Mouse (Mus musculus) B cell, adult 67 days (primary cell): ENCODE measurements around the gene Il3. TPM values are rescaled to one million over a fixed set of nuclear protein-coding genes. Genes with fewer than 3 reads are reported as not detected.

ENCODE experiments used
- total RNA-seq, 2 experiments: library from RNA; stranded (reverse); gene quantifications; 4 replicates each; pipeline ENCODE4 v1.2.4; 2023

Il3 gene
- not detected for total RNA-seq

GRCm38 (mm10) chr11:54267177-54267576 is at the start of gene Il3:
Il3 (minus strand) TSS chr11:54267277.

GRCm38 (mm10) chr11:54303728-54304470 is 36.8 kb upstream of the Il3 start, which contains the start of gene Acsl6:
Acsl6 (plus strand) TSS chr11:54303798.

DNA sequence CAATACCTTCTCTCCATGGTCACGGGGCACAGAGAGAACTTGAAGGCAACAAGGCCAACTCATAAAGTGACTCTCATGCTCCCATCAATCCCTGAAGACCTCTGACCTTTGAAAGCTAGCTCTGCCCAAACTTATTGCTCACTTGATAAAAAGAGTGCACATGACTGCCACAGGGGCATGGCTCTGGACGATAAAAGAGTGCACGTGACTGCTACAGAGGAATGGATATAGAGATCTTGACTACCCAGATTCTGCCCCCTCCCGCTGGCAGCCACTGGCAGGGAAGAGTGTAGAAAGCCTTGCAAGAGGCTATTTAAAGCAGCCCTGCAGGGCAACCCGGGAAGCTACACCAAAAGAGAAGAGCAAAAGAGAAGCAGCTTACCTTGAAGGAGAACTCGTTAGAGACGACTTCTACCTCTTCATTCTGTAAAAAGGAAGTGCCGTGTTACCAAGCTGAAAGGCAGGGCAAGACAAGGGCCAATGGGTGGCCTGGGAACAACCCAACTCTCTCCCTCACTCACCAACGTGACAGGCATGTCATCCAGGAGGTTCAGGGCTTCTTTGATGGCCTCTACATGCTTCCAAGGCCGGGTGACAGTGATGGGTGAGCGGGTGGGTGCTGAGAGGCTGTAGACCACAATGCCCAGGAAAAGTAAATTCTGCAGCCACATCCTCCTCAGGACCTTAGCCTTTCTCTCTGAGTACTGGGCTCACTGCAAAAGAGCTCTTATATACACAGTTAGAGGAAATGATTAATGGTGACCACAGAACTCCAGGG is 17.9 kb downstream of the Il3 start, which contains the start of gene Csf2:
Gene Csf2 (minus strand): TSS at position 728 of the 778 bp plus-strand sequence.

Other genes with a start within 250 kb of the Il3 start
- gene Slc22a4, start 239.2 kb downstream of the Il3 start, total RNA-seq = not detected
- not detected for gene Pdlim4, start 198.3 kb downstream of the Il3 start, total RNA-seq
- not detected for gene P4ha2, start 167.2 kb downstream of the Il3 start, total RNA-seq
- gene Csf2, start 17.6 kb downstream of the Il3 start, total RNA-seq = not detected
- not detected for gene Acsl6, start 36.5 kb upstream of the Il3 start, total RNA-seq
- gene Meikin, start 103.4 kb upstream of the Il3 start, total RNA-seq = not detected
- gene Fnip1, start 170.9 kb upstream of the Il3 start, total RNA-seq = 10 to 100 TPM; 28.1 to 30.5 TPM